Mouse (Mus musculus): ENCODE measurements around the gene Ackr1.
A peak's percentile ranks its signal among the peaks of the same experiment; 100 is the strongest.
"Not testable (repeated sequence)": the region's sequence is repeated elsewhere in the genome, so short reads cannot be mapped to it uniquely, and the experiment has no call there.

The Ackr1 gene

GRCm38 (mm10) chr1:173329743-173330142 is 3.8 kb downstream of the Ackr1 start:
- Histone ChIP-seq H3K27me3 (ENCODE audit: control insufficient read depth, insufficient read depth, low read length, poor library complexity, severe bottlenecking) (no peaks in the 10 kb centered on the region), H3K36me3 (ENCODE audit: control insufficient read depth, insufficient read depth, low read length, poor library complexity, severe bottlenecking) (no peaks in the 10 kb centered on the region)
- DNase-seq (ENCODE audit: low read depth, low spot score): no peak

- DNase-seq (ENCODE audit: low read depth, low spot score): no peak
- Histone ChIP-seq H3K27me3 (ENCODE audit: control insufficient read depth, insufficient read depth, low read length, poor library complexity, severe bottlenecking) (no peaks in the 10 kb centered on the region), H3K36me3 (ENCODE audit: control insufficient read depth, insufficient read depth, low read length, poor library complexity, severe bottlenecking) (no peaks in the 10 kb centered on the region)
These were observed 4.4 kb downstream of the Ackr1 start for GRCm38 (mm10) chr1:173329185-173329584.

DNA sequence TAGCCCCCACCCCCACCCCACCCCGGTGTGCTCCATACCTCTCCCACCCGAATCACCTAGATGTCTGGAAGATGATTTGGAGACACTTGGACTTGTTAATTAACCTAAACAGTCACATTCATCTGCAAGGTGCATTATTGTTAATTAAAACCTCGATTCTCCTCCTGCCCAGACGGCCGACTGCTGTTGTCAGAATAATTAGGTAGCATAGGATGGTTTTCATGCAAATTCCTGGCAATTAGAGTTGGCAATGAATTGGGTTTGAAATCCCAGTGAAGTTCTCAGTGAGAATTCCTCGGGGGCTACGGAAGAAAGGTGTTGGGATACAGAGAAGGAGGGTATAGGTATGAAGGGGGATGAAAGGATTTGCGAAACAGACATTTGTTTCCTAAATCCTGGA is 5.1 kb downstream of the Ackr1 start:
- DNase-seq (ENCODE audit: low read depth, low spot score): no peak
- no peaks in the 10 kb centered on the region for H3K36me3 ChIP-seq (ENCODE audit: control insufficient read depth, insufficient read depth, low read length, poor library complexity, severe bottlenecking)

DNA sequence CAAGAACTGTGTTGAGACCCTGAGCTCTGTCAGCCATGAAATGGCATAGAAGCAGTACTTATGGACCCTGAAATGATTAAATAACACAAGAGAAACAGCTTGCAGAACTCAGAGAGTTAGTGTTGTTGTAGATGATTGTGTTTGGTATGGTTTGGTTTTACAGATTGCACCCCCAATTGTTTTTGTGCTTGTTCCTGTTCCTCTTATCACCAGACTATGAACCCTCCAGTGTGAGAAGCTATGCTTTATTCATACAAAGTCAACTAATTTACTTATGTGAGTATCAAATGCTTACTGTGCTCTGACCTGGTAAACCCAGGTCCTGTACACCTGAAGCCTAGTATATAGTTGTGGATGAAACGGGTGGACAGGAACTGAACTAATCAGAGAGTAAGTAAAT is 7.0 kb downstream of the Ackr1 start:
- DNase-seq (ENCODE audit: low read depth, low spot score): no peak
- H3K27me3 ChIP-seq (ENCODE audit: control insufficient read depth, insufficient read depth, low read length, poor library complexity, severe bottlenecking): no peaks in the 10 kb centered on the region
- H3K36me3 ChIP-seq (ENCODE audit: control insufficient read depth, insufficient read depth, low read length, poor library complexity, severe bottlenecking): no peaks in the 10 kb centered on the region

More for the DNA sequence above, 5.1 kb downstream of the Ackr1 start:
- no peaks in the 10 kb centered on the region for H3K27me3 ChIP-seq (ENCODE audit: control insufficient read depth, insufficient read depth, low read length, poor library complexity, severe bottlenecking)

- Histone ChIP-seq H3K27me3 (ENCODE audit: control insufficient read depth, insufficient read depth, low read length, poor library complexity, severe bottlenecking) (no peaks in the 10 kb centered on the region), H3K36me3 (ENCODE audit: control insufficient read depth, insufficient read depth, low read length, poor library complexity, severe bottlenecking) (no peaks in the 10 kb centered on the region)
- no peak for DNase-seq (ENCODE audit: low read depth, low spot score)
These were observed 8.2 kb downstream of the Ackr1 start for GRCm38 (mm10) chr1:173325395-173325794.

DNA sequence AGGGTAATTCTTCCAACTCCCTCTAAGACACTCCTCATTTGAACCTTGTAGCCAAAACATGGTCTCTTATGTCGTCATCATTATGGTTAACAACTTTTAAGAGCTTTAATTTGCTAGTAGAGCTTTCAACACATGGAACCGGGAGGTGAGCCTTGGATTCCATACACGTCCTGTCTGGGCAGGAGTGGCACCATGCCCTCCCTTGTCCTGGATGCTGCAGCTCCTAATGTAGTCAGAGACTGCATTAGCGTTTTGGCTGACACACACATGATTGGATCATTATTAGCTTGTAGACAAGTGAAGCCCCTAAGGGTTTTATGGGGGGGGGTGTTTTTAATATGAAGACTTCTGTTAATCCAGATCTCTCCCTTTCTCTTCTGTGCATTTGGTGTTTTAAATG is 8.6 kb downstream of the Ackr1 start:
- no peak for DNase-seq (ENCODE audit: low read depth, low spot score)
- H3K27me3 ChIP-seq (ENCODE audit: control insufficient read depth, insufficient read depth, low read length, poor library complexity, severe bottlenecking): no peaks in the 10 kb centered on the region
- H3K36me3 ChIP-seq (ENCODE audit: control insufficient read depth, insufficient read depth, low read length, poor library complexity, severe bottlenecking): no peaks in the 10 kb centered on the region

GRCm38 (mm10) chr1:173323839-173324585 is 9.5 kb downstream of the Ackr1 start:
- peak; percentile 48 for DNase-seq (ENCODE audit: low read depth, low spot score)
- Histone ChIP-seq H3K36me3 (ENCODE audit: control insufficient read depth, insufficient read depth, low read length, poor library complexity, severe bottlenecking) (no peaks in the 10 kb centered on the region), H3K27me3 (ENCODE audit: control insufficient read depth, insufficient read depth, low read length, poor library complexity, severe bottlenecking) (no peaks in the 10 kb centered on the region)

- no peak for DNase-seq (ENCODE audit: low read depth, low spot score)
- no peaks in the 10 kb centered on the region for H3K27me3 ChIP-seq (ENCODE audit: control insufficient read depth, insufficient read depth, low read length, poor library complexity, severe bottlenecking)
- H3K36me3 ChIP-seq (ENCODE audit: control insufficient read depth, insufficient read depth, low read length, poor library complexity, severe bottlenecking): no peaks in the 10 kb centered on the region
These were observed 11.3 kb downstream of the Ackr1 start for GRCm38 (mm10) chr1:173322249-173322627.

DNA sequence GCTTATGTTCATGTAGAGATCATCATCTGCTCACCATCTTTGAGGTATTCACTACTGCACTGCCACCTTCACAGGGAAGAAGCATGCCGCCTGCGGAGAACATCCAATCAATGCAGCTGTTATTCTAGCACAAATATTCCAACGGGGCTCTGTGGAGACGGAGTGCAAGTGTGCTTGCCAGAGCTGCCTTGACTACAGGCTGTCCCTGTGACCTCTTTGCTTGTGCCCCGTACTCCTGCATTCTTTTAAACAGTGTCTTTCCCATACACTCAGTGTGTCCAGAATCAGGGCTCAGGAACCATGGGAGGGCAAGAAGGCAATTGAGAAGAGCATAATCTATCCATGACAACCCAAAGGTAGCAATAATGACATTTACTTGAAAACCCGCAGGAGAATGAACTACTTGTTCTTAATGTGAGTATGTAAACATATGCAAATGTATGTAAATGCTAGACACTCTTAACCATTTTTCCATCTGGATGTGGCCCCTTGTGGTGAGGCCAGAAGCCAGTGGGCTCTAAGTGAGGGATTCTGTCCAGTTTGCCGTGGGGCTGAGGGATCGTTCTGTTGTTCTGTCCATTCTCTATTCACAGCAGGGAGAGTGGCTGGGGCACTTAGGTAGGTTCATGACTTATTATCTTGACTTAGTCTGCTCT is 11.8 kb downstream of the Ackr1 start:
- DNase-seq (ENCODE audit: low read depth, low spot score): no peak
- no peaks in the 10 kb centered on the region for H3K27me3 ChIP-seq (ENCODE audit: control insufficient read depth, insufficient read depth, low read length, poor library complexity, severe bottlenecking)
- no peaks in the 10 kb centered on the region for H3K36me3 ChIP-seq (ENCODE audit: control insufficient read depth, insufficient read depth, low read length, poor library complexity, severe bottlenecking)

GRCm38 (mm10) chr1:173317925-173318477 is 15.5 kb downstream of the Ackr1 start:
- no peaks in the 10 kb centered on the region for H3K27me3 ChIP-seq (ENCODE audit: control insufficient read depth, insufficient read depth, low read length, poor library complexity, severe bottlenecking)
- DNase-seq (ENCODE audit: low read depth, low spot score): no peak
- no peaks in the 10 kb centered on the region for H3K36me3 ChIP-seq (ENCODE audit: control insufficient read depth, insufficient read depth, low read length, poor library complexity, severe bottlenecking)

- Histone ChIP-seq H3K27me3 (ENCODE audit: control insufficient read depth, insufficient read depth, low read length, poor library complexity, severe bottlenecking) (no peaks in the 10 kb centered on the region), H3K36me3 (ENCODE audit: control insufficient read depth, insufficient read depth, low read length, poor library complexity, severe bottlenecking) (no peaks in the 10 kb centered on the region)
- no peak for DNase-seq (ENCODE audit: low read depth, low spot score)
These were observed 17.8 kb downstream of the Ackr1 start for GRCm38 (mm10) chr1:173315725-173316124.

DNA sequence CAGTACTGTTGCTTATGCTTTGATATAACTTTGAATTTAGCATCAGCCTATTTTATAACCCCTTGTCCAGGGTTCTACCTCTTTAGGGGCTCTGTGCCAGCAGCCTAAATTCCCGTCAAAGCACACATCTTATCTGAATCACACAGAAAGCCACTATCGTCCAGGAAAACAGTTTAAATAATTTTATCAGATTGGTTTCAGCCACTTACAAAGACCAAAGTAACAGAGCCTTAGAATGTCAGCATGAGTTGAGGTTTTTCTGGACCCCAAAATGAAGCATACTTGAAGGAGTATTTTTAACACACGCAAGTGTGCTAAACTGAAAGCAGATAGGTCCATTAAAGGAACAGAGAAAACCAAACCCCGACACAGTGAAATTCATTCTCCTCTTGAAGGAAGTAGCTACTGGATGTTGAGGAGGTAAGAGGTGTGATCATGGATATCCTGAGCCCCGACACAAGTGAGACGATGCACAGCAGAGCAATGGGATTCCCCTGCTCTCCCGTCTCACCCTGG is 20.0 kb downstream of the Ackr1 start:
- H3K36me3 ChIP-seq (ENCODE audit: control insufficient read depth, insufficient read depth, low read length, poor library complexity, severe bottlenecking); H3K27me3 ChIP-seq (ENCODE audit: control insufficient read depth, insufficient read depth, low read length, poor library complexity, severe bottlenecking); DNase-seq (ENCODE audit: low read depth, low spot score): not testable (repeated sequence)

DNA sequence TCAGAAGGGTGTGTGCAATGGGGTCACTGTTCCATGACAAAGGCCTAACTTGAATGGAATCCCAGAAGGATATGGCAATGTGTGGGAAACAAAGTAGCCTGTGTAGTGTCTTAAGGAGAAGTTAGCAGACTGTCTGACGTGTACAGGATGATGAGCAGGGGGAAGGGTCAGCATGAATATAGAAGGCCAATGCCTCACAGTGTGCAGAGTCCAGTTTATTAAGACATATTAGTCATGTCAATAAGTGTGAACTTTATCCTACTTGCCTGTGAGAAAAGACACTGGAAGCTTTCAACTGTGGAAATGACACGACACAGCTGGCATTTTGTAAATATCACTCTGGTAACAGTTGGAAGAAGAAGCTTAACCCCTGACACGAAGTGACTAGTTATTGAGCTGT is 30.8 kb downstream of the Ackr1 start:
- not testable (repeated sequence) for H3K36me3 ChIP-seq (ENCODE audit: control insufficient read depth, insufficient read depth, low read length, poor library complexity, severe bottlenecking); DNase-seq (ENCODE audit: low read depth, low spot score); H3K27me3 ChIP-seq (ENCODE audit: control insufficient read depth, insufficient read depth, low read length, poor library complexity, severe bottlenecking)

Data from splenic B cell, adult 2 months (primary cell).